Mouse (Mus musculus) frontal cortex, postnatal 14 days (tissue): ENCODE results near the gene Aldh6a1.

Experiments
- DNase-seq, 2 experiments: peaks; one replicate each; pipeline ENCODE4 v3.0.0; 2022; ENCODE audit warnings: low spot score in 2 of 2

Aldh6a1 gene

GRCm38 (mm10) chr12:84416834-84417604, 33.8 kb downstream of the Aldh6a1 start, which contains the start of gene Rnf113a2:
Gene Rnf113a2 (plus strand): TSS chr12:84417196.
- peak; percentile 72 to 74 for DNase-seq

GRCm38 (mm10) chr12:84408819-84409507, 41.8 kb downstream of the Aldh6a1 start, which contains the start of the genes Entpd5 and Bbof1:
Gene Entpd5 (minus strand): TSS chr12:84409029.
Gene Bbof1 (plus strand): TSS chr12:84409071.
- DNase-seq: peak; percentile 74 to 87

- peak; percentile 9 to 10 for DNase-seq
Measured at GRCm38 (mm10) chr12:84407874-84408818, 42.7 kb downstream of the Aldh6a1 start.

GRCm38 (mm10) chr12:84407259-84407658, 43.5 kb downstream of the Aldh6a1 start:
- DNase-seq: no peak

- no peak for DNase-seq
Measured at GRCm38 (mm10) chr12:84404541-84404940, 46.3 kb downstream of the Aldh6a1 start.

DNA sequence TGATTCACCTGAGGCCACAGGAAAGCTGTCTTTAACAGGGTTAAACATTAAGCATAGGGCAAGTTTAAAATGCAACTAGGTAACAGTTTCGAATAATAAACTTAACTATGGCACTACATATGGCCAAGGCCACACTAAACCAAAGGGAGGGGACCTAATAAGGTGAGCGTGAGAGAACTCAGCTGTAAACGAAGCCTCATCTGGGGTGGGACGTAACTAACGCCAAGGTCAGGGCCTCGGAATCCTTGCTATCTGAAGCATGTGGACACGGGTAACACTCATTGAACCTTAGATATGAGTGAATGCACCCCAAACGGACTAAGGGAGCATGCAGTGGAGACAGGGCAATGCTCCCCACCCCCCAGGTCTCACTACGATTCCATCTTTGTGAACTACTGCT, 47.9 kb downstream of the Aldh6a1 start:
- no peak for DNase-seq

DNA sequence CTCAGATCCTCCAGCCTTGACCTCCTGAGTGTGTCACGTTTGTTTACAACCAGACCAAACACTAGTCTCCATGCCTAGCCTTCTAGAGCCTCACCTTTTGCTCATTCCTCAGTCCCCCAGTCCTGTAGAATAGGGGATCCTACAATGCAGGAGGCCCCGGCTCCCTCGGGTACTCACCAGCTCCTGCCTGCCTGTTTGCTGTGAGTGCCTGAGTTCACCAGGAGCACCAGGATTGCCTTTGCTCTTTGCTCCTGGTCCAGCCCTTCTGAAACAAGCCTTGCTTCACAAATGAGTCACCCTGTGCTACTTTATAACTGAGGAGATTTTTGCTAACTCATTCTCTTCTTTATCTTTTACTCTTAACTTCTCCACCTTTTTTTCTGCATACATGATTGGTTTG, 50.2 kb downstream of the Aldh6a1 start:
- DNase-seq: no peak

GRCm38 (mm10) chr12:84400068-84400467, 50.7 kb downstream of the Aldh6a1 start:
- no peak for DNase-seq

- DNase-seq: no peak
Measured at GRCm38 (mm10) chr12:84399663-84400062, 51.1 kb downstream of the Aldh6a1 start.

GRCm38 (mm10) chr12:84399135-84399534, 51.7 kb downstream of the Aldh6a1 start:
- DNase-seq: no peak

DNA sequence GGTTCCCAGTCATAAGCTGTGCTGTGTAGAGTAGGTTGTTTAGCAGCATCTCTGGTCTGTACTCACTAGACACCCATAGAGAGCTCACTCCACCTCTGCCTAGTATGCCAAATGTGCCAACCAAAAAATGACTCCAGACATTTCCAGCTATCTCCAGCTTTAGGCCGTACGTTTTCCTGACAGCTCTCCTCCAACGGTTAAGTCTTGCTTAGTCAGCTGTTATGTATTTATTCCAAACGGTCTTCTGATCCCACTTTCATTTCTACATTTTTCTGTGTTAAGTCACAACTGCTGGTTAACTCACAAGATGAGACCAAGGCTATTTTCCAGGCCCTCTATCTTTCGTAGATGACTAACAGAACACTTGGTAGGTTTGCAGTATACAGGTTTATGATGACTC, 52.2 kb downstream of the Aldh6a1 start:
- DNase-seq: no peak

DNA sequence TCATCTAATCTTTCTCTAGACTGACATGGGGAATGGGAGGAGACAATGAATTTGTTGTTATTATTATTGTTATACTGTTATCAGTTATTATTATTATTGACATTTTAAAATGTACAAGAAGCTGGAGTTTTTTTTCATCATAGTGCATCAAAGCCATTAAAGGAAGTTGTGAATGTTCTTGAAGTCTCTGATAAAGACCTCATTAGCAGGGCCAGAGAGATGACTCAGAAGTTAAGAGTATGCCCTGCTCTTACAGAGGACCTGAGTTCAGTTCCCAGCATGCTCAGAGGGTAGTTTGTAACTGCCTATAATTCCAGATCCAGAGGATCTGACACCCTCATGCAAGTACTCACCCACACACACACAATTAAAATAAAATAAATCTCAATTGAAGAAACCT, 53.1 kb downstream of the Aldh6a1 start:
- DNase-seq: no peak

DNA sequence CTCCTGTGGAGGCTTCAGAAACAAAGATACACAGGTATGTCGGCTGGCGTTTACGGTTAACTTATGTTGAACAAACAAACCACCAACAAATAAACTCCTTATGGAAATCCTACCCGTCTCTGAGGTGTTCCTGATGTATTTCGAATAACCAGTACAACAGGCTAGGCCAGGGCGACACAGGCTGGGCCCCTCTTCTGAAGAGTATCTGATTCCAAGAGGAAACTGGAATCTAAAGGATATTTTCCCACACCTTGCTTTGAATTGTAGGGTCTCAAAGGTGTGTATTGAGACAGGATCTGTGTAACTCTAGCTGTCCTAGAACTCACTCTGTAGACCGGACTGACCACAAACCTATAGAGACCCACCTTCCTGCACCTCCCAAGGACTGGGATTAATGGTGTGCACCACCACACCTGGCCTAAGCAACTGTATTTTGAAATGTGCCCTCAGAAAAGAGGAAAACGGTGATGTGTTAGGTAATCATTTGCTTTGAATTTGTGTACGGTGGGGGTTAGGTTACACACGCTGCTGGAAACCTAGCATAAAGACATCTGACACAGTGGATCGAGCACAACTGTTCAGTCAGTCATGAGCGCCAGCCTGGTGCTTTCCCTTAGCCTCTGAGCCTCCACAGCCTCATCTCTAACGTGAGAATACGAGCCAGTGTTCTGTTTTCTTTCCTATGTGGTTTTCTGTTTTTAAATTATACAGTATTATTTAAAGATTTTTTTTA, 53.7 kb downstream of the Aldh6a1 start:
- no peak for DNase-seq

GRCm38 (mm10) chr12:84393847-84394246, 57.0 kb downstream of the Aldh6a1 start:
- DNase-seq: no peak

GRCm38 (mm10) chr12:84392681-84393080, 58.1 kb downstream of the Aldh6a1 start:
- no peak for DNase-seq

- DNase-seq: no peak
Measured at GRCm38 (mm10) chr12:84390336-84390735, 60.5 kb downstream of the Aldh6a1 start.

GRCm38 (mm10) chr12:84388774-84389400, 61.9 kb downstream of the Aldh6a1 start:
- no peak for DNase-seq

- no peak for DNase-seq
Measured at GRCm38 (mm10) chr12:84388097-84388496, 62.7 kb downstream of the Aldh6a1 start.

DNA sequence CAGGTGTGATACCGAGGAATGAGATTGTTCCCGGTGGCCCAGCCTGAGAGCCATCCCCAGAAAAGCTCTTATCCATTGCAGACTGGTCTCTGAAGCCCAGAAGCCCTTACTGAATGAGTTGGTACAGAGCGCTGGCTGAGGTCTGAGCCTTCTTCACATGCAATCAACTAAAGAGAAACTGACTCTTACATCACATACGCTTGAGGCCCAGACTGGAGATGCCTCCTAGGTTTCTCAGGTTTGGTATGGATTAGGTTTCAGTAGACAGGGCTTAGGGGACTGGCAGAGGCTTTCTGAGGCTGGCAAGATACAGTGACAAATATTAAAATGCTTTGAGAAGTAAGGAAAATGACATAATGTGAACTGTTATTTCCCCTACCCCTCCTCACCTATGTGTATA, 65.4 kb downstream of the Aldh6a1 start:
- no peak for DNase-seq

DNA sequence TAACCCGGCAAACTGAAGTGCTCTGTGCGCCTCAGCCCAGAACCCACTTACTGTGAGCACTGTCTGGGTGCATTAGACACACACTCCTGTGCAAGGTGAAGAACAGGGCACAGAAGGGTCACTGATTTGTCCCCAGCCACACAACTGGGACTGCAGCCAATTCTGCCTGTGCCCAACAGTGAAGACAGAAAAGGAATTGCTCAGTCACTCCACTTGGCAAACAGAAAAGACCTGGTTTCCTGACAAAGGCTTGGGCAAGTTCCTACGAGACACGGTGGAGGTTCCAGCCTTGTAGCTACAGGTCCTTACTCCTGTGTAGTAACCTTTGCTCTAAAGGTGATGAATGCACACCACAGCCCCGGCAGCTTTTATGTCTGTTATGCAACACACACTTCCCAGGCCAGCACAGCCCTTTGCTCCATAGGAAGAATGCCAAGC, 66.1 kb downstream of the Aldh6a1 start:
- no peak for DNase-seq

DNA sequence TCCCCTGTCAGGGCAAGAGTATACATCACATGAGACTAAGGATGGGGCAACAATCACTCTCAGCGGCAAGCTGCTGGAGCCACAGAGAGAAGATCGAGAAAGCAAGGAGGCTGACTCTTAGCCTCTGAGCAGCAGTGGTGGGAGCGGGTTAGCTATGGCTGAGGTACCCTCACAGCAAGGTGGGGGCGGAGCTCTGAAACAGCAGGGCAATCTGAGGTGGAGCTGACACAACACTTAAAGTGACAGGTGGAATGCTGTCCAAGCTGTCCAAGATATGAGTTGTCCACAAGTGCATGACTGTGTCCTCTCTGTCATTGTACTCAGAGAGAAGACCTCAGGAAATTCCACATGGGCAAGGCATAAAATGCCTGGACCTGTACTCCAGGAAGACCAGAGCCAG, 68.4 kb downstream of the Aldh6a1 start:
- no peak for DNase-seq
